ENCODE assay signal across 13 mouse cellular contexts in genomic region chr2:49814011-49814410, GRCm38 (mm10). TPM values are rescaled to one million over a fixed set of nuclear protein-coding genes. Genes with fewer than 3 reads are reported as not detected.
A peak's percentile ranks its signal among the peaks of the same experiment; 100 is the strongest.
DNase-seq lines count a peak whose midpoint lies in the region; ATAC-seq and TF ChIP-seq lines count a peak whose summit lies in the region.
"Had no signal": no experiment of that assay in that cellular context is flagged by ENCODE, and none has a peak within 500 bp of the region (broad histone marks: within the 10 kb centered on the region; RNA-seq: fewer than 3 reads in every experiment).

No protein-coding gene starts in this region.

- peaks cover 11% of the 10 kb centered on the region; the same call in 1 of the 2 replicates for H3K4me1 ChIP-seq in intestine, embryonic 14.5 days (replicated peaks; ENCODE audit: control insufficient read depth, insufficient read depth, low read length)
- H3K4me1 ChIP-seq in heart, embryonic 11.5 days (ENCODE audit: control insufficient read depth, insufficient read depth, low read length) = no peaks in the 10 kb centered on the region
- H3K4me1 ChIP-seq: neural tube, embryonic 12.5 days had no signal

- no peak overlapping the region for H3K4me3 ChIP-seq in intestine, embryonic 14.5 days (ENCODE audit: low read depth, low read length)
- H3K4me3 ChIP-seq in heart, embryonic 11.5 days (ENCODE audit: low read depth, low read length) = no peak overlapping the region
- H3K4me3 ChIP-seq: heart, adult 2 months; hindbrain, embryonic 13.5 days; neural tube, embryonic 12.5 days had no signal

- intact Hi-C loops in left cerebral cortex, postnatal 36 days (cut with DNase I) = no loop called here

- CTCF ChIA-PET in Patski (lab: Charles Lee) = interaction anchor here (2.4 kb wide), 1 partner anchor 15 kb away, joined by 6 read pairs; no protein-coding TSS in a partner anchor

- no peak overlapping the region for H3K27ac ChIP-seq in intestine, embryonic 14.5 days (ENCODE audit: low read depth)
- H3K27ac ChIP-seq in heart, embryonic 11.5 days (ENCODE audit: low read depth, low read length) = no peak overlapping the region
- H3K27ac ChIP-seq: heart, adult 2 months; hindbrain, embryonic 13.5 days; neural tube, embryonic 12.5 days had no signal

- in situ Hi-C loops in Patski (cut with MboI; ENCODE audit: low pct_unique_long_range_greater_than_20kb) = no loop called here

- POLR2A ChIA-PET in Patski (lab: Charles Lee) = no interaction called here

- DNase-seq in 416B (ENCODE audit: low read depth) (peak; percentile 97), Patski (ENCODE audit: low read depth, low spot score) (no peak)
- DNase-seq in intestine, embryonic 14.5 days (ENCODE audit: low spot score) = no peak
- no peak for DNase-seq in left cerebral cortex, postnatal 36 days (ENCODE audit: low spot score in 2 of 2)
- DNase-seq in cerebellum, postnatal 4 days (ENCODE audit: low spot score in 2 of 2) = no peak
- DNase-seq: heart, adult 2 months; kidney, postnatal 25 days; right cerebral cortex, postnatal 25 days; thymus, adult 18-20 months had no signal

- peak; percentile 24 for ATAC-seq in Patski
- 0 out of 2 replicates have a peak, but pooled peaks have one; percentile 59 for ATAC-seq in intestine, embryonic 14.5 days (replicated peaks; ENCODE audit: low FRiP score, low TSS enrichment, low read depth)
- ATAC-seq in megakaryocyte, adult 5-6 weeks (ENCODE audit: poor library complexity, severe bottlenecking) = peak; percentile 79
- no peak for ATAC-seq in heart, embryonic 11.5 days (replicated peaks; ENCODE audit: insufficient number of reproducible peaks, low FRiP score, low TSS enrichment)

- 64% methylated on average over 6 of the region's 6 CpGs for WGBS in intestine, embryonic 14.5 days
- WGBS in heart, embryonic 11.5 days (ENCODE audit: insufficient replicate concordance) = 61% methylated on average over 6 of the region's 6 CpGs

- H3K4me2 ChIP-seq in intestine, embryonic 14.5 days (ENCODE audit: low read length) = no peak overlapping the region
- no peak overlapping the region for H3K4me2 ChIP-seq in heart, embryonic 11.5 days
- H3K4me2 ChIP-seq: hindbrain, embryonic 13.5 days; neural tube, embryonic 12.5 days had no signal

- no peaks in the 10 kb centered on the region for H3K9me3 ChIP-seq in intestine, embryonic 14.5 days (ENCODE audit: control insufficient read depth, low read length)
- H3K9me3 ChIP-seq in heart, embryonic 11.5 days (replicated peaks; ENCODE audit: control insufficient read depth, low read length) = no peaks in the 10 kb centered on the region
- H3K9me3 ChIP-seq: hindbrain, embryonic 13.5 days; neural tube, embryonic 12.5 days had no signal

- TF ChIP-seq CTCF in Patski (IDR thresholded peaks at IDR 0.05) = no peak

- no peaks in the 10 kb centered on the region for H3K27me3 ChIP-seq in Patski
- H3K27me3 ChIP-seq in intestine, embryonic 14.5 days (replicated peaks; ENCODE audit: control insufficient read depth, insufficient read depth, low read length) = no peaks in the 10 kb centered on the region
- H3K27me3 ChIP-seq in heart, embryonic 11.5 days (ENCODE audit: control insufficient read depth, insufficient read depth, low read length) = no peaks in the 10 kb centered on the region

- no peak overlapping the region for H3K9ac ChIP-seq in intestine, embryonic 14.5 days (ENCODE audit: low read length)
- H3K9ac ChIP-seq in heart, embryonic 11.5 days (ENCODE audit: low read depth, low read length) = no peak overlapping the region
- H3K9ac ChIP-seq: hindbrain, embryonic 13.5 days; neural tube, embryonic 12.5 days had no signal

- no peaks in the 10 kb centered on the region for H3K36me3 ChIP-seq in intestine, embryonic 14.5 days (ENCODE audit: control insufficient read depth, insufficient read depth, low read length)
- H3K36me3 ChIP-seq in heart, embryonic 11.5 days (ENCODE audit: control insufficient read depth, insufficient read depth, low read length) = no peaks in the 10 kb centered on the region
- H3K36me3 ChIP-seq: hindbrain, embryonic 13.5 days; neural tube, embryonic 12.5 days had no signal

RNA-seq across cellular contexts. Expression of gene Lypd6b, which starts 26.5 kb away (rescaled TPM):
- 0.03 TPM for polyA plus RNA-seq in Patski (2021)
- 2.7 and 3.0 TPM in 2 replicates for polyA plus RNA-seq in intestine, embryonic 14.5 days (2014; fragmentation: Nextera tagmentation; extraction: Ambion mirVana)
- 0.09 and 0.27 TPM in 2 replicates for total RNA-seq in megakaryocyte, adult 5-6 weeks (2015)
- total RNA-seq in megakaryocyte, adult 5-6 weeks (2017) = 0.20 and 0.26 TPM in 2 replicates
- total RNA-seq in left cerebral cortex, postnatal 36 days (2021) = 1 to 10 TPM; 7.8 to 9.0 TPM
- polyA plus RNA-seq in heart, embryonic 11.5 days (2014; fragmentation: Nextera tagmentation; extraction: Ambion mirVana) = 1.3 and 1.9 TPM in 2 replicates
